Mouse (Mus musculus) heart, adult 2 months (tissue): ENCODE data around the gene Crbn.

Source experiments
- CTCF ChIP-seq: fragments of 200-600 bp; IDR thresholded peaks from 2 replicates; pipeline ENCODE4 v1.8.1; 2022; ENCODE audit warnings: antibody characterized with exemption, mild to moderate bottlenecking, moderate library complexity
- EP300 ChIP-seq: fragments of 200-500 bp; IDR thresholded peaks from 2 replicates; pipeline ENCODE4 v1.6.1; 2011; ENCODE audit warnings: low read depth, low read length, control low read depth; ENCODE audit not compliant: insufficient read depth
- POLR2A ChIP-seq: fragments of 200-500 bp; IDR thresholded peaks from 2 replicates; pipeline ENCODE4 v1.6.1; 2011; ENCODE audit warnings: mild to moderate bottlenecking, low read depth, low read length, control low read depth; ENCODE audit not compliant: insufficient read depth

DNA sequence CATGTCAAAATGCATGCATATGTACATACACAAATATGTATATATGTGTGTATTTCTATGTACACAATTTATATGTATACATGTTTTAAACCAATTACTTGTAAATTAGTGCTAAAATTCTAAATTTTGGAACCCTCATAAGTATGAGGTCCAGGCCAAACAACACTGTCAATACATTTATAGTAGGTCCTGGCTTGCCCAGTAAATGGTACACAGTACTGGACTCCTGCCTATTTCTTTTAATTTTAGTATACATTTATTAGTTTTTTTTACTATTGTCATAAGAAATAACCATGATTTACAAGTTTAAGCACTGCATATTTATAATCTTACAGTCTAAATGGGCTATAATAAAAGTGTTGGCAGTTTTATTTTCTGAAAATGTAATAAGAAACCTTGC lies 19.4 kb upstream of the Crbn start:
- TF ChIP-seq CTCF (no peak), EP300 (no peak), POLR2A (no peak)
